Mouse (Mus musculus) heart, embryonic 14.5 days (tissue): ENCODE results near the gene Ptpn7. TPM values are rescaled to one million over a fixed set of nuclear protein-coding genes. Genes with fewer than 3 reads are reported as not detected.

Experiments
- ATAC-seq: fragments of 200-750 bp; cut with Nextera tagmentation; 2 replicates; pipeline ENCODE4 v1.8.0; 2017; ENCODE audit warnings: low read depth, moderate TSS enrichment; ENCODE audit not compliant: insufficient number of reproducible peaks, insufficient read depth, low FRiP score
- H3K27ac ChIP-seq, 2 experiments: fragments of 200-500 bp in 1 of 2; fragments of 300-500 bp in 1 of 2; sonication (generic) in 1 of 2; replicated peaks in 1 of 2; 2 replicates each; pipeline ENCODE4 v1.5.1; 2012 to 2014; ENCODE audit warnings: low read depth in 2 of 2, low read length in 2 of 2, control low read depth in 1 of 2, mild to moderate bottlenecking in 1 of 2, mixed read lengths in 1 of 2; ENCODE audit not compliant: control insufficient read depth in 1 of 2, insufficient read depth in 1 of 2
- H3K27me3 ChIP-seq: fragments of 300-500 bp; sonication (generic); 2 replicates; pipeline ENCODE4 v1.6.1; 2014; ENCODE audit warnings: mild to moderate bottlenecking, low read length, control low read depth; ENCODE audit not compliant: control insufficient read depth, insufficient read depth
- H3K36me3 ChIP-seq: fragments of 300-500 bp; sonication (generic); 2 replicates; pipeline ENCODE4 v1.6.1; 2014; ENCODE audit warnings: mild to moderate bottlenecking, control low read depth, low read length, mixed read lengths; ENCODE audit not compliant: control insufficient read depth, insufficient read depth
- H3K4me1 ChIP-seq, 2 experiments: fragments of 200-500 bp in 1 of 2; fragments of 300-500 bp in 1 of 2; sonication (generic) in 1 of 2; 2 replicates each; pipeline ENCODE4 v1.6.1; 2012 to 2014; ENCODE audit warnings: low read length in 2 of 2, control low read depth in 1 of 2, mixed read lengths in 1 of 2; ENCODE audit not compliant: control insufficient read depth in 2 of 2, insufficient read depth in 2 of 2
- H3K4me2 ChIP-seq: fragments of 300-500 bp; sonication (generic); 2 replicates; pipeline ENCODE4 v1.6.1; 2014; ENCODE audit warnings: mild to moderate bottlenecking, low read length
- H3K4me3 ChIP-seq, 2 experiments: fragments of 200-500 bp in 1 of 2; fragments of 300-500 bp in 1 of 2; sonication (generic) in 1 of 2; 2 replicates each; pipeline ENCODE4 v1.5.1; 2012 to 2014; ENCODE audit warnings: low read length in 2 of 2, mild to moderate bottlenecking in 2 of 2, control low read depth in 1 of 2, low read depth in 1 of 2, moderate library complexity in 1 of 2; ENCODE audit not compliant: control insufficient read depth in 1 of 2, insufficient read depth in 1 of 2
- H3K9ac ChIP-seq: fragments of 300-500 bp; sonication (generic); 2 replicates; pipeline ENCODE4 v1.6.1; 2014; ENCODE audit warnings: mild to moderate bottlenecking, low read length
- H3K9me3 ChIP-seq: fragments of 300-500 bp; sonication (generic); 2 replicates; pipeline ENCODE4 v1.6.1; 2016; ENCODE audit warnings: low read length, control low read depth; ENCODE audit not compliant: control insufficient read depth
- WGBS: fragments of 180-500 bp; shearing (Covaris S2); extraction: QIAGEN DNeasy Blood & Tissue Kit; methylation state at CpG from one replicate; pipeline ENCODE4 v1.1.7; 2014; 5-methylcytosine and 5-hydroxymethylcytosine counted together
- polyA plus RNA-seq: library from polyadenylated mRNA; unstranded; fragments of >200 nt; fragmentation: Nextera tagmentation; extraction: Ambion mirVana; gene quantifications from 2 replicates; pipeline ENCODE4 v1.2.1, GENCODE M21; 2014

Gene Ptpn7
- polyA plus RNA-seq, 1 experiment from 2014 or later, result 0.63 TPM

GRCm38 (mm10) chr1:135171202-135171601, 38.7 kb downstream of the Ptpn7 start:
- no peaks in the 10 kb centered on the region for H3K9me3 ChIP-seq
- no peak overlapping the region for H3K4me2 ChIP-seq
- H3K9ac ChIP-seq, result no peak overlapping the region
- WGBS, result 77% methylated on average over 7 of the region's 7 CpGs
- H3K36me3 ChIP-seq, result no peaks in the 10 kb centered on the region
- peaks cover 9 to 11% of the 10 kb centered on the region in 2 experiments for H3K4me1 ChIP-seq
- peaks cover 52% of the 10 kb centered on the region for H3K27me3 ChIP-seq
- ATAC-seq, result no peak
- H3K27ac ChIP-seq, result no peak overlapping the region
- H3K4me3 ChIP-seq, result no peak overlapping the region

DNA sequence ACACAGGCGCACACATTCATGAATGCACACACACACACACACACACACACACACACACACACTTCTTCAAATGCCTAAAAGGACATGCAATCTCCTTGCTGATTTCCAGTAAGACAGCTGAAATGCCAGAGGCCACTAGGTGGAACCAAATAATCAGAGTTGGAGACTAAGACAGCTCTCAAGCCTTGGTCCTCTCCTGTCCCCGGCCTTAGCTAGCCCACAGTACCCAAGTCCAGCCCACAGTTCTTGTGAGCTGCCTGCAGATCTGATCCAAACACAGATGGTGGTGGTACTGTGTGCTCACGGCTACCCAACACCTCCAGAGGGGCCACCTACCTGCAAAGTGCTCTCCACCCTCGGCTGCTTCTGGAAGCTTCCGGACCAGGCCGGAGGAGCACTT, 39.5 kb downstream of the Ptpn7 start:
- 53% methylated on average over 6 of the region's 6 CpGs for WGBS
- no peak overlapping the region for H3K4me2 ChIP-seq
- ATAC-seq, result no peak; the same call in 1 of the 2 replicates
- no peaks in the 10 kb centered on the region for H3K9me3 ChIP-seq
- H3K27me3 ChIP-seq, result peaks cover 44% of the 10 kb centered on the region
- H3K4me3 ChIP-seq, result no peak overlapping the region
- no peak overlapping the region for H3K9ac ChIP-seq
- H3K4me1 ChIP-seq, result peaks cover 9 to 11% of the 10 kb centered on the region in 2 experiments
- H3K27ac ChIP-seq, result no peak overlapping the region
- no peaks in the 10 kb centered on the region for H3K36me3 ChIP-seq

- ATAC-seq, result no peak
- Histone ChIP-seq H3K4me2 (no peak overlapping the region), H3K27me3 (peaks cover 41% of the 10 kb centered on the region), H3K27ac (no peak overlapping the region), H3K36me3 (no peaks in the 10 kb centered on the region), H3K9me3 (no peaks in the 10 kb centered on the region), H3K4me3 (no peak overlapping the region), H3K9ac (no peak overlapping the region), H3K4me1 (peaks cover 9 to 11% of the 10 kb centered on the region in 2 experiments)
- 93% methylated on average over 6 of the region's 6 CpGs for WGBS
Observed at GRCm38 (mm10) chr1:135173311-135173710, 40.8 kb downstream of the Ptpn7 start.

- Histone ChIP-seq H3K36me3 (no peaks in the 10 kb centered on the region), H3K9ac (no peak overlapping the region), H3K9me3 (no peaks in the 10 kb centered on the region), H3K27me3 (peaks cover 25% of the 10 kb centered on the region), H3K4me1 (peaks cover 3 to 5% of the 10 kb centered on the region in 2 experiments; a peak in 3 of 4 replicates), H3K4me3 (no peak overlapping the region), H3K4me2 (no peak overlapping the region), H3K27ac (no peak overlapping the region)
- 84% methylated on average over 3 of the region's 3 CpGs for WGBS
- no peak for ATAC-seq
Observed at GRCm38 (mm10) chr1:135175176-135175575, 42.7 kb downstream of the Ptpn7 start.

DNA sequence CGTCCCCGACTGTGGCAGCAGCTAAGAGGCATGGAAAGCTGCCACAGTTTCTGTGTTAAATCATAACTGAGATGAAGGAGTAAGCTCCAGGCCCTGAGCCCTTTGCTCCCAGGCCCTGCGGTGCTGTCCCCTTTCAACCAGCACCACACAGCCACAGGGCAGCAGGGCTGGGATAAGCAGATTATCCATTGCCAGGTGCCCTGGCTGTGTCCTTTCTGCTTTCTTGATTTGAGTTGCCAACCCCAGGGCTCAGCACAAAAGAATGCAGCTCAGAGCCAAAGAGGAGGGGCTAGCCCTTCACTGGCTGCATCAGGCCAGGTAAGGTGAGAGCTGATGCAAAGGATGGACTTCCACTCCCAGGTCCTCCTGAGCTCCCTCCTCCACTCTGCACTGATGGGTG, 45.2 kb downstream of the Ptpn7 start:
- WGBS, result 90% methylated on average over 3 of the region's 3 CpGs
- Histone ChIP-seq H3K4me2 (no peak overlapping the region), H3K4me1 (peaks cover 10 to 11% of the 10 kb centered on the region in 2 experiments; a peak in 2 of 4 replicates), H3K9ac (no peak overlapping the region), H3K27ac (no peak overlapping the region), H3K36me3 (no peaks in the 10 kb centered on the region), H3K9me3 (no peaks in the 10 kb centered on the region), H3K4me3 (no peak overlapping the region), H3K27me3 (peaks cover 31% of the 10 kb centered on the region)
- no peak for ATAC-seq

- Histone ChIP-seq H3K36me3 (no peaks in the 10 kb centered on the region), H3K27me3 (peaks cover 34% of the 10 kb centered on the region), H3K4me3 (no peak overlapping the region), H3K4me2 (no peak overlapping the region), H3K9me3 (no peaks in the 10 kb centered on the region), H3K27ac (no peak overlapping the region), H3K9ac (no peak overlapping the region), H3K4me1 (peaks cover 17% of the 10 kb centered on the region in 2 experiments; a peak in 2 of 4 replicates)
- no peak for ATAC-seq
- 87% methylated on average over 7 of the region's 7 CpGs for WGBS
Observed at GRCm38 (mm10) chr1:135178863-135179262, 46.4 kb downstream of the Ptpn7 start.

- no peaks in the 10 kb centered on the region for H3K36me3 ChIP-seq
- peaks cover 34% of the 10 kb centered on the region for H3K27me3 ChIP-seq
- no peak for ATAC-seq
- peaks cover 17 to 19% of the 10 kb centered on the region in 2 experiments; a peak in 2 of 4 replicates for H3K4me1 ChIP-seq
- H3K27ac ChIP-seq, result no peak overlapping the region
- 47% methylated on average over 10 of the region's 10 CpGs for WGBS
- H3K9me3 ChIP-seq, result no peaks in the 10 kb centered on the region
- no peak overlapping the region for H3K4me3 ChIP-seq
- H3K9ac ChIP-seq, result no peak overlapping the region
- no peak overlapping the region for H3K4me2 ChIP-seq
Observed at GRCm38 (mm10) chr1:135180830-135181229, 48.3 kb downstream of the Ptpn7 start.

- Histone ChIP-seq H3K4me1 (peaks cover 17 to 19% of the 10 kb centered on the region in 2 experiments; a peak in 2 of 4 replicates), H3K4me2 (no peak overlapping the region), H3K4me3 (no peak overlapping the region), H3K9me3 (no peaks in the 10 kb centered on the region), H3K27ac (no peak overlapping the region), H3K27me3 (peaks cover 38% of the 10 kb centered on the region), H3K9ac (no peak overlapping the region), H3K36me3 (no peaks in the 10 kb centered on the region)
- no peak for ATAC-seq
- 65% methylated on average over 4 of the region's 4 CpGs for WGBS
Observed at GRCm38 (mm10) chr1:135181275-135181674, 48.8 kb downstream of the Ptpn7 start.
